Mouse (Mus musculus): Measurements from ENCODE around the gene Cda.

- TF ChIP-seq POLR2A (IDR thresholded peaks at IDR 0.05; ENCODE audit: borderline replicate concordance, extremely low read depth, insufficient read depth, insufficient read length, poor library complexity, severe bottlenecking) (no peak), CTCF (IDR thresholded peaks at IDR 0.05; ENCODE audit: borderline replicate concordance, extremely low read depth, insufficient read depth, insufficient read length) (no peak)
Observed at GRCm38 (mm10) chr4:138361370-138361821, 6.4 kb downstream of the Cda start.

Data from brain, embryonic 14.5 days (tissue).